Mouse (Mus musculus) intestine, embryonic 16.5 days (tissue): Measurements from ENCODE around the gene Notch1. TPM values are rescaled to one million over a fixed set of nuclear protein-coding genes. Genes with fewer than 3 reads are reported as not detected.

ENCODE experiments used
- ATAC-seq: fragments of 200-750 bp; cut with Nextera tagmentation; 2 replicates; pipeline ENCODE4 v1.8.0; 2017; ENCODE audit warnings: moderate TSS enrichment, moderate library complexity
- H3K27ac ChIP-seq: fragments of 300-500 bp; sonication (generic); 2 replicates; pipeline ENCODE4 v1.5.1; 2014; ENCODE audit warnings: mild to moderate bottlenecking, low read length
- H3K27me3 ChIP-seq: fragments of 300-500 bp; sonication (generic); replicated peaks from 2 replicates; pipeline ENCODE4 v1.6.1; 2014; ENCODE audit warnings: low read length, control low read depth, mixed read lengths; ENCODE audit not compliant: control insufficient read depth, insufficient read depth
- H3K36me3 ChIP-seq: fragments of 300-500 bp; sonication (generic); 2 replicates; pipeline ENCODE4 v1.6.1; 2014; ENCODE audit warnings: low read length, control low read depth; ENCODE audit not compliant: control insufficient read depth, insufficient read depth
- H3K4me1 ChIP-seq: fragments of 300-500 bp; sonication (generic); 2 replicates; pipeline ENCODE4 v1.6.1; 2014; ENCODE audit warnings: low read length, control low read depth, mixed read lengths; ENCODE audit not compliant: control insufficient read depth, insufficient read depth
- H3K4me2 ChIP-seq: fragments of 300-500 bp; sonication (generic); 2 replicates; pipeline ENCODE4 v1.6.1; 2014; ENCODE audit warnings: low read depth, low read length, control low read depth
- H3K4me3 ChIP-seq: fragments of 300-500 bp; sonication (generic); 2 replicates; pipeline ENCODE4 v1.5.1; 2014; ENCODE audit warnings: mild to moderate bottlenecking, low read length
- H3K9ac ChIP-seq: fragments of 300-500 bp; sonication (generic); 2 replicates; pipeline ENCODE4 v1.6.1; 2014; ENCODE audit warnings: low read depth, low read length
- H3K9me3 ChIP-seq: fragments of 300-500 bp; sonication (generic); 2 replicates; pipeline ENCODE4 v1.6.1; 2016; ENCODE audit warnings: low read length, control low read depth; ENCODE audit not compliant: control insufficient read depth
- WGBS: fragments of 180-500 bp; shearing (Covaris S2); extraction: QIAGEN DNeasy Blood & Tissue Kit; methylation state at CpG from one replicate; pipeline ENCODE4 v1.1.7; 2014; 5-methylcytosine and 5-hydroxymethylcytosine counted together
- polyA plus RNA-seq: library from polyadenylated mRNA; unstranded; fragments of >200 nt; fragmentation: Nextera tagmentation; extraction: Ambion mirVana; gene quantifications from 2 replicates; pipeline ENCODE4 v1.2.1, GENCODE M21; 2015

The Notch1 gene
- 7.4 and 8.4 TPM in 2 replicates for polyA plus RNA-seq

- H3K4me3 ChIP-seq = no peak within 1 kb of the TSS
- H3K9ac ChIP-seq = peak within 1 kb of the TSS; percentile 30
- peak within 1 kb of the TSS; percentile 33; the same call in 1 of the 2 replicates for H3K4me2 ChIP-seq
- no peaks in the 10 kb centered on the region for H3K36me3 ChIP-seq
- H3K9me3 ChIP-seq = no peaks in the 10 kb centered on the region
- WGBS = 40% methylated on average over 12 of the region's 12 CpGs
- 0 out of 2 replicates have a peak, but pooled peaks cover 2% of the 10 kb centered on the region for H3K27me3 ChIP-seq
- ATAC-seq = peak; percentile 51; the same call in 1 of the 2 replicates
- peaks cover 29% of the 10 kb centered on the region for H3K4me1 ChIP-seq
- H3K27ac ChIP-seq = peak within 1 kb of the TSS; percentile 23
Observed at GRCm38 (mm10) chr2:26516275-26516674, at the start of gene Notch1. TSS of gene Notch1 (minus strand) at chr2:26516663.

- 0 out of 2 replicates have a peak, but pooled peaks have one; percentile 46 for ATAC-seq
- Histone ChIP-seq H3K9ac (no peak overlapping the region), H3K36me3 (no peaks in the 10 kb centered on the region), H3K9me3 (no peaks in the 10 kb centered on the region), H3K27ac (no peak overlapping the region), H3K27me3 (peaks cover under 1% of the 10 kb centered on the region; the same call in 1 of the 2 replicates), H3K4me1 (no peaks in the 10 kb centered on the region; the same call in 1 of the 2 replicates), H3K4me2 (no peak overlapping the region), H3K4me3 (no peak overlapping the region)
- WGBS = 14% methylated on average over 4 of the region's 4 CpGs
Observed at GRCm38 (mm10) chr2:26566221-26566620, 49.8 kb upstream of the Notch1 start.

GRCm38 (mm10) chr2:26561351-26562016 lies 45.0 kb upstream of the Notch1 start:
- H3K9ac ChIP-seq = peak overlapping the region; percentile 42; the same call in 1 of the 2 replicates
- peaks cover 10% of the 10 kb centered on the region; the same call in 1 of the 2 replicates for H3K27me3 ChIP-seq
- H3K4me3 ChIP-seq = no peak overlapping the region
- 39% methylated on average over 6 of the region's 6 CpGs for WGBS
- no peaks in the 10 kb centered on the region for H3K36me3 ChIP-seq
- ATAC-seq = peak; percentile 72
- no peak overlapping the region for H3K4me2 ChIP-seq
- H3K4me1 ChIP-seq = no peaks in the 10 kb centered on the region; the same call in 1 of the 2 replicates
- H3K27ac ChIP-seq = no peak overlapping the region
- H3K9me3 ChIP-seq = no peaks in the 10 kb centered on the region

- Histone ChIP-seq H3K27ac (no peak overlapping the region), H3K4me2 (no peak overlapping the region), H3K4me1 (no peaks in the 10 kb centered on the region; the same call in 1 of the 2 replicates), H3K9me3 (no peaks in the 10 kb centered on the region), H3K4me3 (no peak overlapping the region), H3K36me3 (no peaks in the 10 kb centered on the region), H3K27me3 (peaks cover 10% of the 10 kb centered on the region; the same call in 1 of the 2 replicates), H3K9ac (0 out of 2 replicates have a peak overlapping the region, but pooled peaks have one; percentile 14)
- peak; percentile 29; the same call in 1 of the 2 replicates for ATAC-seq
- 80% methylated on average over 5 of the region's 5 CpGs for WGBS
Observed at GRCm38 (mm10) chr2:26560506-26560905, 44.0 kb upstream of the Notch1 start.

GRCm38 (mm10) chr2:26556535-26556993 lies 40.1 kb upstream of the Notch1 start:
- H3K4me3 ChIP-seq = no peak overlapping the region
- no peaks in the 10 kb centered on the region; the same call in 1 of the 2 replicates for H3K4me1 ChIP-seq
- H3K4me2 ChIP-seq = no peak overlapping the region
- peak; percentile 68; the same call in 1 of the 2 replicates for ATAC-seq
- no peaks in the 10 kb centered on the region for H3K36me3 ChIP-seq
- peaks cover 20% of the 10 kb centered on the region for H3K27me3 ChIP-seq
- no peak overlapping the region for H3K27ac ChIP-seq
- WGBS = 34% methylated on average over 4 of the region's 4 CpGs
- H3K9me3 ChIP-seq = no peaks in the 10 kb centered on the region
- H3K9ac ChIP-seq = no peak overlapping the region

GRCm38 (mm10) chr2:26555076-26555475 lies 38.6 kb upstream of the Notch1 start:
- 72% methylated on average over 4 of the region's 4 CpGs for WGBS
- Histone ChIP-seq H3K36me3 (no peaks in the 10 kb centered on the region), H3K4me3 (no peak overlapping the region), H3K27ac (no peak overlapping the region), H3K4me2 (no peak overlapping the region), H3K27me3 (peaks cover 13% of the 10 kb centered on the region), H3K4me1 (peaks cover 9% of the 10 kb centered on the region), H3K9me3 (no peaks in the 10 kb centered on the region), H3K9ac (no peak overlapping the region)
- ATAC-seq = no peak

GRCm38 (mm10) chr2:26553904-26554303 lies 37.4 kb upstream of the Notch1 start:
- no peaks in the 10 kb centered on the region for H3K9me3 ChIP-seq
- no peak overlapping the region for H3K4me3 ChIP-seq
- H3K27me3 ChIP-seq = peaks cover 13% of the 10 kb centered on the region
- no peak overlapping the region for H3K4me2 ChIP-seq
- peaks cover 10% of the 10 kb centered on the region for H3K4me1 ChIP-seq
- no peak for ATAC-seq
- 77% methylated on average over 9 of the region's 9 CpGs for WGBS
- H3K36me3 ChIP-seq = no peaks in the 10 kb centered on the region
- H3K27ac ChIP-seq = no peak overlapping the region
- H3K9ac ChIP-seq = no peak overlapping the region

- Histone ChIP-seq H3K9me3 (no peaks in the 10 kb centered on the region), H3K4me2 (no peak overlapping the region), H3K4me1 (peaks cover 13% of the 10 kb centered on the region), H3K27me3 (peaks cover 16% of the 10 kb centered on the region), H3K27ac (no peak overlapping the region), H3K4me3 (no peak overlapping the region), H3K36me3 (no peaks in the 10 kb centered on the region), H3K9ac (no peak overlapping the region)
- WGBS = 82% methylated on average over 2 of the region's 2 CpGs
- ATAC-seq = no peak
Observed at GRCm38 (mm10) chr2:26552066-26552465, 35.6 kb upstream of the Notch1 start.

GRCm38 (mm10) chr2:26551446-26551845 lies 35.0 kb upstream of the Notch1 start:
- Histone ChIP-seq H3K27me3 (peaks cover 16% of the 10 kb centered on the region), H3K4me3 (no peak overlapping the region), H3K36me3 (no peaks in the 10 kb centered on the region), H3K4me2 (no peak overlapping the region), H3K9ac (no peak overlapping the region), H3K4me1 (peaks cover 13% of the 10 kb centered on the region), H3K9me3 (no peaks in the 10 kb centered on the region), H3K27ac (no peak overlapping the region)
- 69% methylated on average over 8 of the region's 8 CpGs for WGBS
- no peak for ATAC-seq
